Mouse (Mus musculus) ES-Bruce4 (cell line): ENCODE measurements around the gene Srarp.

ENCODE experiments used
- EP300 ChIP-seq: IDR thresholded peaks from 2 replicates; pipeline ENCODE4 v1.6.1; 2011; ENCODE audit warnings: low read depth, low read length; ENCODE audit not compliant: insufficient read depth
- POLR2A ChIP-seq: IDR thresholded peaks from one replicate; pipeline ENCODE4 v1.8.1; 2011; ENCODE audit warnings: low read length; ENCODE audit not compliant: insufficient read depth

DNA sequence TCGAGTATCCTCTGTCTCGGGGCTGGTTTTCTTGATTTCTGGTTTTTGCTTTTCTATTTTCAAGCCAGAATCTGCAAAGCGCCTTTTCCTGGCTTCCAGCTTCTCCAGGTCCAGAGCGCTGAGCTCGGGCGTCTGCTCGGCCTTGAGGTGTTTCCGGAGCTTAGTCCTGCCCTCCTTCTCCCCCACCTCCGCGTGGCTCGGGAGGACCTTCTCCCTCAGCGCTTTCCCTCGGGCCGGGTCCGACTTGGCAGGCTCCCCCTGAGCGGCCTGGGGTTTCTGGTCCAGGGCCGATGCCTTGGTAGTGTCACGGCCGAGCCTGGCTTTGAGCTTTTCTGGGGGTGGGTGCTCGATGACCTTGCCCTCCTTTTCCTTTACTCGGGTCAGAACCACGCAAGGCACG, 42.3 kb upstream of the Srarp start:
- no peak for TF ChIP-seq EP300
- no peak for TF ChIP-seq POLR2A
